Mouse (Mus musculus): ENCODE data around the gene Ajuba. TPM values are rescaled to one million over a fixed set of nuclear protein-coding genes. Genes with fewer than 3 reads are reported as not detected.

Ajuba gene
- polyA plus RNA-seq, 1 experiment: 5.1 TPM

- Histone ChIP-seq H3K4me3 (replicated peaks; ENCODE audit: control insufficient read depth, low read depth, low read length) (no peak overlapping the region), H3K4me1 (ENCODE audit: control insufficient read depth, insufficient read depth, low read length) (peaks cover 3% of the 10 kb centered on the region; the same call in 1 of the 2 replicates), H3K27ac (ENCODE audit: control insufficient read depth, insufficient read depth, low read depth, low read length, poor library complexity) (no peak overlapping the region)
- TF ChIP-seq POLR2A (IDR thresholded peaks at IDR 0.05; ENCODE audit: borderline replicate concordance, control insufficient read depth, low read depth, low read length) (no peak), CTCF (IDR thresholded peaks at IDR 0.05; ENCODE audit: control insufficient read depth, insufficient read depth, low read length) (no peak)
- WGBS: 23% methylated on average over 7 of the region's 7 CpGs
Measured at GRCm38 (mm10) chr14:54579638-54580037, 2.3 kb upstream of the Ajuba start.

GRCm38 (mm10) chr14:54578063-54578462 lies 705 bp upstream of the Ajuba start:
- under 1% methylated on average over 10 of the region's 10 CpGs for WGBS
- Histone ChIP-seq H3K27ac (ENCODE audit: control insufficient read depth, insufficient read depth, low read depth, low read length, poor library complexity) (no peak overlapping the region), H3K4me1 (ENCODE audit: control insufficient read depth, insufficient read depth, low read length) (peaks cover 3% of the 10 kb centered on the region; the same call in 1 of the 2 replicates)

GRCm38 (mm10) chr14:54576241-54577088 lies 893 bp downstream of the Ajuba start:
- Histone ChIP-seq H3K4me1 (ENCODE audit: control insufficient read depth, insufficient read depth, low read length) (peaks cover 3% of the 10 kb centered on the region; the same call in 1 of the 2 replicates), H3K27ac (ENCODE audit: control insufficient read depth, insufficient read depth, low read depth, low read length, poor library complexity) (no peak overlapping the region; the same call in 1 of the 2 replicates), H3K4me3 (replicated peaks; ENCODE audit: control insufficient read depth, low read depth, low read length) (peak overlapping the region; percentile 45)
- TF ChIP-seq POLR2A (IDR thresholded peaks at IDR 0.05; ENCODE audit: borderline replicate concordance, control insufficient read depth, low read depth, low read length) (no peak), CTCF (IDR thresholded peaks at IDR 0.05; ENCODE audit: control insufficient read depth, insufficient read depth, low read length) (no peak)
- 6% methylated on average over 84 of the region's 84 CpGs for WGBS

More at GRCm38 (mm10) chr14:54578063-54578462, 705 bp upstream of the Ajuba start:
- no peak for TF ChIP-seq POLR2A (IDR thresholded peaks at IDR 0.05; ENCODE audit: borderline replicate concordance, control insufficient read depth, low read depth, low read length)
- TF ChIP-seq CTCF (IDR thresholded peaks at IDR 0.05; ENCODE audit: control insufficient read depth, insufficient read depth, low read length): 0 out of 2 replicates have a peak, but pooled peaks have one; percentile 3
- peak overlapping the region; percentile 67 for H3K4me3 ChIP-seq (replicated peaks; ENCODE audit: control insufficient read depth, low read depth, low read length)

- WGBS: 5% methylated on average over 39 of the region's 39 CpGs
- no peak for TF ChIP-seq POLR2A (IDR thresholded peaks at IDR 0.05; ENCODE audit: borderline replicate concordance, control insufficient read depth, low read depth, low read length)
- no peak for TF ChIP-seq CTCF (IDR thresholded peaks at IDR 0.05; ENCODE audit: control insufficient read depth, insufficient read depth, low read length)
- H3K4me3 ChIP-seq (replicated peaks; ENCODE audit: control insufficient read depth, low read depth, low read length): no peak overlapping the region
- no peak overlapping the region for H3K27ac ChIP-seq (ENCODE audit: control insufficient read depth, insufficient read depth, low read depth, low read length, poor library complexity)
- peaks cover 3% of the 10 kb centered on the region; the same call in 1 of the 2 replicates for H3K4me1 ChIP-seq (ENCODE audit: control insufficient read depth, insufficient read depth, low read length)
Measured at GRCm38 (mm10) chr14:54575631-54576030, 1.7 kb downstream of the Ajuba start.

GRCm38 (mm10) chr14:54575031-54575430 lies 2.3 kb downstream of the Ajuba start:
- TF ChIP-seq CTCF (IDR thresholded peaks at IDR 0.05; ENCODE audit: control insufficient read depth, insufficient read depth, low read length): no peak
- TF ChIP-seq POLR2A (IDR thresholded peaks at IDR 0.05; ENCODE audit: borderline replicate concordance, control insufficient read depth, low read depth, low read length): no peak
- WGBS: 45% methylated on average over 8 of the region's 8 CpGs
- H3K4me1 ChIP-seq (ENCODE audit: control insufficient read depth, insufficient read depth, low read length): peaks cover 3% of the 10 kb centered on the region; the same call in 1 of the 2 replicates
- H3K4me3 ChIP-seq (replicated peaks; ENCODE audit: control insufficient read depth, low read depth, low read length): no peak overlapping the region
- H3K27ac ChIP-seq (ENCODE audit: control insufficient read depth, insufficient read depth, low read depth, low read length, poor library complexity): no peak overlapping the region

- no peak for TF ChIP-seq CTCF (IDR thresholded peaks at IDR 0.05; ENCODE audit: control insufficient read depth, insufficient read depth, low read length)
- TF ChIP-seq POLR2A (IDR thresholded peaks at IDR 0.05; ENCODE audit: borderline replicate concordance, control insufficient read depth, low read depth, low read length): no peak
- 63% methylated on average over 4 of the region's 4 CpGs for WGBS
- Histone ChIP-seq H3K27ac (ENCODE audit: control insufficient read depth, insufficient read depth, low read depth, low read length, poor library complexity) (no peak overlapping the region), H3K4me1 (ENCODE audit: control insufficient read depth, insufficient read depth, low read length) (peaks cover 1% of the 10 kb centered on the region; the same call in 1 of the 2 replicates), H3K4me3 (replicated peaks; ENCODE audit: control insufficient read depth, low read depth, low read length) (no peak overlapping the region)
Measured at GRCm38 (mm10) chr14:54574253-54574652, 3.1 kb downstream of the Ajuba start.

GRCm38 (mm10) chr14:54572790-54573736 lies 4.3 kb downstream of the Ajuba start:
- no peaks in the 10 kb centered on the region; the same call in 1 of the 2 replicates for H3K4me1 ChIP-seq (ENCODE audit: control insufficient read depth, insufficient read depth, low read length)
- no peak overlapping the region for H3K4me3 ChIP-seq (replicated peaks; ENCODE audit: control insufficient read depth, low read depth, low read length)
- no peak for TF ChIP-seq POLR2A (IDR thresholded peaks at IDR 0.05; ENCODE audit: borderline replicate concordance, control insufficient read depth, low read depth, low read length)
- TF ChIP-seq CTCF (IDR thresholded peaks at IDR 0.05; ENCODE audit: control insufficient read depth, insufficient read depth, low read length): no peak
- H3K27ac ChIP-seq (ENCODE audit: control insufficient read depth, insufficient read depth, low read depth, low read length, poor library complexity): no peak overlapping the region
- WGBS: 75% methylated on average over 14 of the region's 14 CpGs

Data from bone marrow, adult 2 months (tissue).